Mouse (Mus musculus) olfactory bulb, adult 2 months (tissue): ENCODE data around the gene Cd300a.

ENCODE experiments used
- CTCF ChIP-seq: fragments of 200-500 bp; IDR thresholded peaks from 2 replicates; pipeline ENCODE4 v1.5.1; 2012; ENCODE audit warnings: low read depth, mild to moderate bottlenecking, low read length, moderate library complexity; ENCODE audit not compliant: insufficient read depth
- POLR2A ChIP-seq: fragments of 200-500 bp; IDR thresholded peaks from 2 replicates; pipeline ENCODE4 v1.6.1; 2012; ENCODE audit warnings: mild to moderate bottlenecking, low read depth, low read length, moderate library complexity; ENCODE audit not compliant: insufficient read depth

GRCm38 (mm10) chr11:114847008-114847407 lies 42.8 kb upstream of the Cd300a start:
- no peak for TF ChIP-seq CTCF
- TF ChIP-seq POLR2A, result no peak
